Mouse (Mus musculus) 3134 (cell line): ENCODE results near the gene Vmp1.

ENCODE experiments used
- DNase-seq: peaks from one replicate; pipeline ENCODE4 v3.0.0-alpha.2; 2011; ENCODE audit warnings: low spot score; ENCODE audit not compliant: insufficient read length; ENCODE audit errors: extremely low read depth

Gene Vmp1

GRCm38 (mm10) chr11:86641714-86642113 lies 41.9 kb downstream of the Vmp1 start:
- no peak for DNase-seq

GRCm38 (mm10) chr11:86637697-86638096 lies 45.9 kb downstream of the Vmp1 start:
- DNase-seq, result no peak

GRCm38 (mm10) chr11:86634396-86634795 lies 49.2 kb downstream of the Vmp1 start:
- no peak for DNase-seq

GRCm38 (mm10) chr11:86629941-86630340 lies 53.7 kb downstream of the Vmp1 start:
- no peak for DNase-seq

- no peak for DNase-seq
These were observed 54.2 kb downstream of the Vmp1 start for GRCm38 (mm10) chr11:86629445-86629844.

- no peak for DNase-seq
These were observed 55.2 kb downstream of the Vmp1 start for GRCm38 (mm10) chr11:86628448-86628847.

GRCm38 (mm10) chr11:86627649-86628048 lies 56.0 kb downstream of the Vmp1 start:
- DNase-seq, result no peak

GRCm38 (mm10) chr11:86626714-86627113 lies 56.9 kb downstream of the Vmp1 start:
- DNase-seq, result no peak

GRCm38 (mm10) chr11:86624237-86624941 lies 59.2 kb downstream of the Vmp1 start:
- peak; percentile 69 for DNase-seq

- no peak for DNase-seq
These were observed 60.1 kb downstream of the Vmp1 start for GRCm38 (mm10) chr11:86623402-86624010.

- no peak for DNase-seq
These were observed 61.3 kb downstream of the Vmp1 start for GRCm38 (mm10) chr11:86622191-86622912.

GRCm38 (mm10) chr11:86621139-86621538 lies 62.5 kb downstream of the Vmp1 start:
- DNase-seq, result no peak

GRCm38 (mm10) chr11:86618548-86619335 lies 64.9 kb downstream of the Vmp1 start:
- no peak for DNase-seq

GRCm38 (mm10) chr11:86614607-86615006 lies 69.0 kb downstream of the Vmp1 start:
- DNase-seq, result no peak

GRCm38 (mm10) chr11:86614056-86614530 lies 69.5 kb downstream of the Vmp1 start:
- no peak for DNase-seq

- no peak for DNase-seq
These were observed 71.6 kb downstream of the Vmp1 start for GRCm38 (mm10) chr11:86611991-86612390.

- no peak for DNase-seq
These were observed 73.4 kb downstream of the Vmp1 start for GRCm38 (mm10) chr11:86610239-86610638.

GRCm38 (mm10) chr11:86607808-86608350 lies 75.8 kb downstream of the Vmp1 start:
- DNase-seq, result peak; percentile 42

GRCm38 (mm10) chr11:86606621-86607339 lies 76.9 kb downstream of the Vmp1 start:
- no peak for DNase-seq
